Mouse (Mus musculus) granulocyte monocyte progenitor cell, adult 5-6 weeks (primary cell): ENCODE results near the gene Zcchc24. TPM values are rescaled to one million over a fixed set of nuclear protein-coding genes. Genes with fewer than 3 reads are reported as not detected.

Experiments
- ATAC-seq: replicated peaks from 2 replicates; pipeline ENCODE4 v1.8.0; 2016; ENCODE audit warnings: mild to moderate bottlenecking, moderate TSS enrichment, inconsistent platforms; ENCODE audit not compliant: poor library complexity, severe bottlenecking
- total RNA-seq, 2 experiments: library from RNA; stranded (forward) in 1 of 2; stranded (reverse) in 1 of 2; fragments of 200-712, 200-1000 nt in 1 of 2; fragments of >200 nt in 1 of 2; fragmentation: Nextera tagmentation in 1 of 2; gene quantifications; 2 replicates each; pipeline ENCODE4 v1.2.3; 2014 to 2017

Zcchc24 gene
- total RNA-seq, 2 experiments from 2014 or later: 0.54 to 1.3 TPM

DNA sequence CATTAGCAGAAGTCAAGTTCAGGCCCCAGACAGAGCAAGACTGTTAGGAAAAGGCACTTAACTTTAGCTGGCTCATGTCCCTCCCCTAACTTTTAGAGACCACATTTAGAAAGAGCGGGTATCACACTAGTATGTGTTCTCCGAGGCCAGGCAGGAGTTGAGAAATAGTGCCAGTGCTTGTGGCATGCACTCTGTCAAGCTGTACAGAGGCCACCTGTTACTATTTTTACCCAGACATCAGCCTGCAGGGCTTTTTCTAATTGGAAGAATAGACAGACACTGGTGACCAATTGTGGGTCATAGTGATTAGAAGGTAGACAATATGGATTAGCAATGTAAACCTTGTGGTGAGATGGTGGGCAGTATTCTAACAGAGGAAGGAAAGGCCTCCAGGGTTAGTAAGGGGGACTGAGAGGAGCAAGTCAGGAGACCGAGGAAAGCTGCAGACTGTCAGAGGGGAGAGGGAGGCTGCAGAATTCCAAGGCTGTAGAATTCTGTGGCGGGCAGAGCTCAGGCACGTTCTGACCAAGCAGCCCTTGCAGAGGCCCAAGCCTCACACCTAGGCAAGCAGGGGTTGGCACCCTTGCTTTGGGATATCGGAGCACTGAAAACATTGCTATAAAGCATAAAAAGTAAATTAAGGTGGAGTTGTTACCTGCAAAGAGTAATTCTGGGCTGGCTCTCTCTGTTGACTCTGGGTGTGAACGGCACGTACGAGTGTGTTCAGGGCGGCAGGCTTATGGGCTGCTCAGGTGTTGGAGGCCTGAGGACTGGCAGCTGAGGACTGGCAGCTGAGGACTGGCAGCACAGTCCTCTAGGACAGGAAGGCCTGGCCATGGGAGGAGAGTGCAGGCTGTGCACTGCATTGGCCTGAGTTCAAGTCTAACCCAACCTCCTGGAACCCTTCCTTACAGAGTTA is 81.6 kb downstream of the Zcchc24 start:
- ATAC-seq: peak; percentile 41

- peak; percentile 60 for ATAC-seq
These were observed 82.5 kb downstream of the Zcchc24 start for GRCm38 (mm10) chr14:25686216-25686945.

DNA sequence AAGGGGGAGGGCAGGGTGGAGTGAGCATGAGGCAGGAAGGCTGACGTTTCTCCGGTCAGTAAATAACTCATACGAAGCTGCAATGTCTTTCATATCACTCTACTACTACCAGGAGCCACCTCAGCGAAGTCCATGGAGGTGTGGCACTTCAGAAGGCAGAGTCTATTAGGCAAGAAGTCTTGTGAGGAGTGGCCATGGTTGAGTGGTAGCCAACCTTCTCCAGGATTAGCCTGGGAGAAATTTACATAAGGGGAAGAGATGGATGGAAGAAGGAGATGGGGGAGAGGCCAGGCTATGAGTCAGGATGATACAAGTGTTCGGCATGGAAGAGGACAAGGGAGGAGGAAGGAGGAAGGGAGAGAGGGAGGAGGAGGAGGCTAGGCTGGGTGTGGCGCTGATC is 86.8 kb downstream of the Zcchc24 start:
- ATAC-seq: no peak

DNA sequence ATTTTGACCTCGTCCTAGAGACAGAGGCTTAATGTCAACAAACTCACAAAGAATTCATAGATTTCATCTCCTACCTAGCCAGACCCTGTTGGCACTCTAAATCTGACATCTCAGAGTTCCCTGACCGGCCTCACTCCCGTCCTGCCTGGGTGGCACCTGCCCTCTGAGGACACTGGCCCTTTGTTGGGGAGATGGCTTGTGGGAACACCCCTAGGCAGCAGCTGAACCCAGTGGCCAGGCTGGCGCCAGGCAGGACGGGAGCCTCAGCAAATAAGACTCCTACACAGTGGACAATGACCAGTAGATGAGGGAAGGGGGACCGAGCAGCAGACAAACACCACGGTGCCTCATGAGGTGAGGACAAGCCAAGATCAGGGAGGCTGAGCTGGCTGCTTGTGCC is 89.2 kb downstream of the Zcchc24 start:
- ATAC-seq: no peak

DNA sequence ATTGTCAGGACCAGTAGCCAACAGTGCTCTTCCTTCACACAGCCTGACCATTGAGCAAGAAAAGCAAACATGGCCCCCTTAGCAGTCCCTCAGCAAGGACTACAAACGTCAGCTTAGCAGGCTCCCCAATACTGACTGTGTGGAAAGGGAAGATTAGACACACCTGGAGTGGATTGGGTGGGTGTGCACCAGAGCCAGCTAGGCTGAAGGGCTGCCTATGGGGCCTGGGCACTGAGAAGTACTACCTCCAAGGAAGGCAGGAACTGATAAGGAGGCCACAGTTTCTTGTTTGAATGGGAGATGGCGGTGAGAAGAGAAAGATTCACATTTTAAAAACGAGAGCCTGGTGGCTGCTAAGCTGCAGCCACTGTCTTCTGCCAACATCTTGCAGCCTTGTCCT is 101.3 kb downstream of the Zcchc24 start:
- no peak for ATAC-seq

DNA sequence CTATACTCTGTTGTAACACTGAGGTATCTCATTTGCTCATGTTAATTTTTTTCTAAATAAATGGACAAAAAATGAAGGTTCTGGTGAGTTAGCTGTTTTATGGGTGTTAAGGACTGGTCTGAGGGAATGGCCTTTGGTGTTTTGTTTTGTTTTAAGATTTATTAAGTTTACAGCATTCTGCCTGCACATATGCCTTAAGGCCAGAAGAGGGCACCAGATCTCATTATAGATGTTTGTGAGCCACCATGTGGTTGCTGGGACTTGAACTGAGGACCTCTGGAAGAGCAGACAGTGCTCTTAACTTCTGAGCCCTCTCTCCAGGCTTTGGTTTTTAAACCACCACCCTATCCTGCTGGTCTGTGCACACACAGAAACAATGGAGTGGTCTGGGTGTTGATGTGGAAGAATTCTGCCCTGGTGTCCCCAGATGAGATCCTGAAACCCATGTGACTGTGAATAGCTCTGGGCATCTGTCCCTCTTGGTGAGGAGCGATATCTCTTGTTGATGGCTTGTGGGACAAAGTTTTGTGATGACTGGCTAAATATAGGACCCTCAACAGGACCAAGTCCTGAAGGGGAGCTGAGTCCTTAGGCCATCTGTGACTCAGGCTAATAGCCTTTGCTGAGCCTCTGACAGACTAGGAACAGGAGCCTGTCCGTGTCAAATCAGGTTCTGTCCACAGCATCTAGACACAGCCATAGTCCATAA is 102.0 kb downstream of the Zcchc24 start:
- ATAC-seq: no peak

DNA sequence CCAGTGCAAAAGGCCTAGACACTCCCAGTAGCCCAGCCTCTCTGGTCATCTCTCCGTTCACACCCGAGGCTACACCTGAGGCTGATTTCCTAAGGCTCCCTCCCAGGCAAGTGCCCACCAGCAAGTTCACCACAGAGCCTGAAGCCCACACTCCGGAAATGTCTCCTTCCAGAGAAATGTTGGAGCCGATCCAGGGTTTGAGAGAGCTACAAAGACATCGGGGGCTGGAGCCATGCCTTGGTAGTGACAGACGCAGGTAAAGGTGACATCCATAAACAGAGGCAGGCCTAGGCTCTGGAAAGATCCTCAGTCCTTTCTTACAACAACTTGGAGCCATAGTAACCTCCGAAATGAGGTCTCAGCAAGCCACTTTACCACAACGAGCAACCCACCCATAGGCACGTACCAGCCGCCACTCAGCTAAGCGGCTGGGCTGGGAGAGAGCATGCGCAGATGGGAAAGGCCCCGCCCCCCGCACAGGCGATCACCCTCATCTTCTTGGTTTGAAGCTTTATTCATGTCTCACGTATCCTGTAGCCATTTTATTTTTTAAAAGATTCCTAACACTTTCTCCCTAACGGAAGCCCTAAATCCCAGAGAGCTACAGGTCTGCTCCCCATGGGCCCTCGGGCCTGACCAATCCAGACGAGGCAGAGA is 103.4 kb downstream of the Zcchc24 start:
- no peak for ATAC-seq

DNA sequence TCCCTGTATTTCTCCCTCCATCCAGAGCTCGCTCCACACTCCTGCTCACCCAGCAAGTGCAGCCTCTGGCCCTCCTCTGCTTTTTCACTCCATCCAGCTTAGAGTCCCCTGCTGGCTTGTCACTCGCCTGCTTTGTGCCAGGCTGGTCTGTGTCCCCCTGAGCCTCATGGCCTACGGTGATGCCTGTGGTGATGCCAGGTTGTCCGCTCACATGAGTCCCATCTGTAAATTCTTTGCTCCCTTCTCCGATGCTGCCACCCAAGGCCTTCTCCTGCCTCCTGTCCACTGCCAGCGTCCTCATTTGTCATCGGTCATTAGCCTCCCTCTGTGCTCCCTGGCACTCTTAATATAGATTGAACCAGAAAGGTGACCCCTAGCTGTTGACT is 104.5 kb downstream of the Zcchc24 start:
- no peak for ATAC-seq

DNA sequence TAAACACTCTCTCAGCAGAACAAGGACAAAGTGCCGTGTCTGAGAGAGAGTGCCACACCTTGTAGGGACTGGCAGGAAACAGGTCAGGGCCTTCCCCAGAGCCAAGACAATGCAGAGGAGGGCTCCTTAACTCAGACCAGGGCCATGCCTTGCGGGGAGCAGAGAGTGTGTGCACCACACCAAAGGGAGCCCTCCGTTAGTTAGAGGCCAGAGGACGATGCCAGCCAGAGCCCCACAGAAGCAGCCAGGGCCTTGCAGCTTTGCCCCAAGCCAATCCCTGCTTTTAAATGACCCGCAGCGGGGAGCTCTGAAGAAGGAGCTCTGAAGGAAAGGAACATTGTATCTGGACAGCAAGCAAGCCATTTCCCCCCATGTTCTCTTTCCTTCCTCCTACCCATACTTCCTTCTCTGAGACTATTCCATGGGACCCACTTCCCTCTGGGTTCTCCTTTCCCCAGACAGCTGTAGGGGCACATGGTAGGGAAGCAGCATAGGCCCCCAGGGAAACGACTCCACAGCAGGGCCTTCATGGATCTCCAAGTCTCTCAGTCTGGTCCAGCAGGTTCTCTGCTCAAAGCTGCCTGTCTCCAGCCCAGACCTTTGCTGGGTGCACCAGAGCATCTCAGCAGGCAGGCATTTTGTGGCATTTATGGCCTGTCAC is 105.1 kb downstream of the Zcchc24 start:
- ATAC-seq: no peak

Other genes starting within 250 kb of the Zcchc24 start
- gene Ppif, start 74.9 kb downstream of the Zcchc24 start, total RNA-seq (2014; fragmentation: Nextera tagmentation): 91.9 and 93.5 TPM in 2 replicates
- 21.8 and 23.8 TPM in 2 replicates for gene Ppif, start 74.9 kb downstream of the Zcchc24 start, total RNA-seq (2017)
- gene Anxa11, start 73.1 kb upstream of the Zcchc24 start, total RNA-seq (2014; fragmentation: Nextera tagmentation): 39.6 and 41.1 TPM in 2 replicates
- gene Anxa11, start 73.1 kb upstream of the Zcchc24 start, total RNA-seq (2017): 7.2 and 9.7 TPM in 2 replicates
- not detected in 2 replicates for gene Plac9a, start 134.1 kb upstream of the Zcchc24 start, total RNA-seq (2014; fragmentation: Nextera tagmentation)
- gene Plac9a, start 134.1 kb upstream of the Zcchc24 start, total RNA-seq (2017): not detected in 2 replicates
- 16.4 and 19.6 TPM in 2 replicates for gene Tmem254a, start 158.6 kb upstream of the Zcchc24 start, total RNA-seq (2014; fragmentation: Nextera tagmentation)
- 0.21 and 0.95 TPM in 2 replicates for gene Tmem254a, start 158.6 kb upstream of the Zcchc24 start, total RNA-seq (2017)
- not detected in 2 replicates for gene Cphx1, start 169.3 kb upstream of the Zcchc24 start, total RNA-seq (2014; fragmentation: Nextera tagmentation)
- gene Cphx1, start 169.3 kb upstream of the Zcchc24 start, total RNA-seq (2017): not detected in 2 replicates
- not detected in 2 replicates for gene Duxbl1, start 209.5 kb upstream of the Zcchc24 start, total RNA-seq (2014; fragmentation: Nextera tagmentation)
- not detected in 2 replicates for gene Duxbl1, start 209.5 kb upstream of the Zcchc24 start, total RNA-seq (2017)